13 mouse cellular contexts compared by ENCODE assay signal in the genomic region with DNA sequence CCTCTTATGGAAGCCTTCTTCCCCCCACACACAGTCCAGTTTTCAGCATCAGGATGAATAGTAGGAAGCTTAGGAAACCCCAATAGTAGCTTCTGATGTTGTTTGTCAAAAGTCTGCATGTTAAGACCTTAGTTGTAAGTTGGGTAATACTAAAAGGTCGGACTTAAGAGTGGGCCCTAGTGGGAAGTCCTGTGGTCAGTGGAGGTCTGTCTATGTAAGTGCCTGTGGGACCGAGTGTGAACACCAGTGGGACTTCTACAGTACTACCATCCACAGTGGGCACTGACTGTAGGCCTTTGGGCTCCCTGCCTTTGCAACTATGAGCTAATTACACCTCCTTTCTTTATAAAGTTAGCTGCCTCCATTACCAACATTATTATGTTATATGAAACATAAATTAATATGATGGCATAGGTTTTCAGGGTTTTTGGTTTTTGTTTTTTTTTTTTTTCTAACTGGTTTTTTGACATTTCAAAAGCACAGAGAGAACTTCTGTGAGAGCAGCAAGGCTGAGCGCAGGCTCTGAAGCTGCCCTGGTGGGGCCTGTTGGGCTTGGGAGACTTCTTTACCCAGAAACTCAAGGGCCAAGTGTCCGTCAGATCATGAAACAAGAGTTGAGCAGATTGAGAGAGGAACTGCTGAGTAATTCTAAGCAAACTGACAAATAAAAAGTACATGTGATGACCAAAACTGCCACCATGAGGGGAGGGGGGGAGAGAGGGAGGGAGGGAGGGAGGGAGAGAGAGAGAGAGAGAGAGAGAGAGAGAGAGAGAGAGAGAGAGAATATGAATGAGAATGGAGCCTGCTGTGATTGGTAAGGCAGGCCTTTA.
"Had no signal": no experiment of that assay in that cellular context is flagged by ENCODE, and none has a peak within 500 bp of the region (broad histone marks: within the 10 kb centered on the region; RNA-seq: fewer than 3 reads in every experiment).

No protein-coding gene starts in this region.

- H3K27me3 ChIP-seq: limb, embryonic 13.5 days; liver, embryonic 15.5 days had no signal

- H3K36me3 ChIP-seq: limb, embryonic 10.5 days; liver, embryonic 15.5 days had no signal

- H3K4me2 ChIP-seq: limb, embryonic 13.5 days; liver, embryonic 15.5 days; lung, embryonic 14.5 days; midbrain, embryonic 11.5 days had no signal

- H3K4me3 ChIP-seq: limb, embryonic 10.5 days; limb, embryonic 13.5 days; liver, embryonic 15.5 days had no signal

- H3K9me3 ChIP-seq: limb, embryonic 10.5 days; limb, embryonic 13.5 days; liver, embryonic 15.5 days had no signal

- H3K27ac ChIP-seq: limb, embryonic 10.5 days; limb, embryonic 13.5 days; liver, embryonic 15.5 days had no signal

- H3K4me1 ChIP-seq: limb, embryonic 10.5 days; limb, embryonic 13.5 days had no signal

- DNase-seq: kidney, adult 18-20 months; kidney, postnatal 14 days; kidney, postnatal 4 days; lung, embryonic 14.5 days; lung, postnatal 14 days; midbrain, embryonic 14.5 days; thymus, adult 18-20 months; thymus, postnatal 14 days; thymus, postnatal 4 days had no signal

- H3K9ac ChIP-seq: limb, embryonic 13.5 days; liver, embryonic 15.5 days; lung, embryonic 14.5 days had no signal
